Mouse (Mus musculus) c-Kit-positive CD71-positive TER-119-negative erythroid progenitor cells, embryonic 14.5 days (primary cell): ENCODE data around the gene Zfp629.

ENCODE experiments used
- DNase-seq: peaks from one replicate; pipeline ENCODE4 v3.0.0-alpha.2; 2013; ENCODE audit warnings: low read depth

The Zfp629 gene

GRCm38 (mm10) chr7:127564381-127565150 lies 51.0 kb downstream of the Zfp629 start:
- no peak for DNase-seq

GRCm38 (mm10) chr7:127561340-127561858 lies 54.2 kb downstream of the Zfp629 start, which contains the start of gene Tmem265:
Gene Tmem265, plus strand, starts transcription at chr7:127561390.
- no peak for DNase-seq

- DNase-seq = no peak
These were observed 55.0 kb downstream of the Zfp629 start for GRCm38 (mm10) chr7:127560580-127560979.
